Mouse (Mus musculus) olfactory bulb, adult 2 months (tissue): ENCODE data around the gene Clip1.

ENCODE experiments used
- CTCF ChIP-seq: fragments of 200-500 bp; IDR thresholded peaks from 2 replicates; pipeline ENCODE4 v1.5.1; 2012; ENCODE audit warnings: low read depth, mild to moderate bottlenecking, low read length, moderate library complexity; ENCODE audit not compliant: insufficient read depth
- POLR2A ChIP-seq: fragments of 200-500 bp; IDR thresholded peaks from 2 replicates; pipeline ENCODE4 v1.6.1; 2012; ENCODE audit warnings: mild to moderate bottlenecking, low read depth, low read length, moderate library complexity; ENCODE audit not compliant: insufficient read depth

- TF ChIP-seq CTCF: no peak
- TF ChIP-seq POLR2A: no peak
Measured at GRCm38 (mm10) chr5:123631210-123631609, 53.2 kb downstream of the Clip1 start.
